Mouse (Mus musculus) adrenal gland, adult 8-10 months (tissue): ENCODE measurements around the gene Acaa1a. TPM values are rescaled to one million over a fixed set of nuclear protein-coding genes. Genes with fewer than 3 reads are reported as not detected.

ENCODE experiments used
- DNase-seq: peaks from one replicate; pipeline ENCODE4 v3.0.0; 2022
- total RNA-seq, 4 experiments: library from RNA; stranded (reverse); gene quantifications; 2 replicates each; pipeline ENCODE4 v1.2.4; 2022

Gene Acaa1a
- total RNA-seq, 4 experiments from 2014 or later: 128 to 155 (median 138) TPM

DNA sequence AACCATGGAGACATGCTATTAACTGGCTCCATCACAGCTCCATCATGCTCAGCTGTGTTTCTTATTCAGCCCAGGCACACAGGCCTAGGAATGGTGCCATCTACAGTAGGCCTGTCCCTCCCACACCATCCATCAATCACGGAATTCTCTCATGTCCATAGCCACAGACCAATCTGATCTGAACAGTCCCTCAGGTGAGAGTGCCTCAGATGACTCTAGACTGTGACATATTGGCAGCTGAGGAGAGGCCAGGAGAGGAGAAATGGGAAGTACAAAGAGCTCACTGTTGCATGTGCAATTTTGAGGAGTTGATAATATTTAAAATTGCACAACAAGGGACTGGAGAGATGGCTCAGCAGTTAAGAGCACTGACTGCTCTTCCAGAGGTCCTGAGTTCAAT is 55.3 kb downstream of the Acaa1a start:
- no peak for DNase-seq

Other genes starting within 250 kb of the Acaa1a start
- 10 to 100 TPM in 2 of 4 experiments, 1 to 10 TPM in 2; 8.5 to 19.9 (median 13.2) TPM for gene Plcd1, start 246.2 kb upstream of the Acaa1a start, total RNA-seq
- 1 to 10 TPM; 2.2 to 6.6 (median 4.5) TPM for gene Dlec1, start 237.2 kb upstream of the Acaa1a start, total RNA-seq
- 10 to 100 TPM in 2 of 4 experiments, 1 to 10 TPM in 2; 5.5 to 13.8 (median 9.8) TPM for gene Acaa1b, start 182.6 kb upstream of the Acaa1a start, total RNA-seq
- not detected for gene Gm47289, start 180.5 kb upstream of the Acaa1a start, total RNA-seq
- not detected for gene Slc22a13, start 130.6 kb upstream of the Acaa1a start, total RNA-seq
- 10 to 100 TPM; 33.7 to 40.6 (median 37.8) TPM for gene Oxsr1, start 17.2 kb upstream of the Acaa1a start, total RNA-seq
- 10 to 100 TPM; 28.2 to 43.0 (median 31.7) TPM for gene Myd88, start 1.7 kb downstream of the Acaa1a start, total RNA-seq
- gene Xylb, start 17.7 kb downstream of the Acaa1a start, total RNA-seq: 1 to 10 TPM in 3 of 4 experiments, under 1 TPM in 1; 0.87 to 2.2 (median 1.5) TPM
- gene Slc22a14, start 25.9 kb downstream of the Acaa1a start, total RNA-seq: not detected
- gene Acvr2b, start 62.4 kb downstream of the Acaa1a start, total RNA-seq: 10 to 100 TPM in 2 of 4 experiments, 1 to 10 TPM in 2; 5.7 to 12.7 (median 10.7) TPM
- 1 to 10 TPM; 4.6 to 5.9 (median 4.9) TPM for gene Exog, start 105.3 kb downstream of the Acaa1a start, total RNA-seq
- under 1 TPM in 3 of 4 experiments, not detected in 1; 0.03 to 0.78 (median 0.10) TPM for gene Scn5a, start 239.3 kb downstream of the Acaa1a start, total RNA-seq